Mouse (Mus musculus): ENCODE measurements around the gene Vrk2.

DNA sequence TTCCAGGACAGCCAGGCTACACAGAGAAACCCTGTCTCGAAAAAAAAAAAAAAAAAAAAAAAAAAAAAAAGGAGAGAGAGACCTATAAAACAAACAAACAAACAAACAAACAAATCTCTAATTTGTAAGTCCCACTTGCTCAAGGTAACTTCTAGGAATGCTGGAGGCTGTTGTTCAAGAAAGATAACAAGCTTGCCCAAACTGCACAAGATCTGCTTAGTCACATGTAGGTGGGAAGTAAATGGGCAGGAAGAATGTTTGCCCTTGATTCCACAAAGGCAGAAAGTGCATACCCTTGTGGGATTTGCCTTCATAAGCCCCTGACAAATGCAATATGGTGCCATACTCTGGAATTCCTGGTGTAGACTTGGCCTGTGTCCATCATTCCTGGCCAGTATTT lies 688 bp upstream of the Vrk2 start:
- no peak for TF ChIP-seq POLR2A (IDR thresholded peaks at IDR 0.05; ENCODE audit: low read depth, low read length)
- TF ChIP-seq SMC3 (IDR thresholded peaks at IDR 0.05; ENCODE audit: low read depth, low read length), result no peak
- no peak for TF ChIP-seq JUN (IDR thresholded peaks at IDR 0.05; ENCODE audit: insufficient read depth, low read depth, low read length)
- TF ChIP-seq CTCF (conservative IDR thresholded peaks at IDR 0.05 in 1 of 2, IDR thresholded peaks at IDR 0.05 in 1 of 2; ENCODE audit: low read depth in 2 of 2, low read length in 2 of 2), result no peak
- no peak for TF ChIP-seq CHD2 (IDR thresholded peaks at IDR 0.05; ENCODE audit: low read length)
- TF ChIP-seq MAFK (IDR thresholded peaks at IDR 0.05; ENCODE audit: insufficient replicate concordance, low read length), result no peak
- no peak for TF ChIP-seq ETS1 (conservative IDR thresholded peaks at IDR 0.05; ENCODE audit: low read depth, low read length)
- no peak for TF ChIP-seq E2F4 (IDR thresholded peaks at IDR 0.05; ENCODE audit: insufficient replicate concordance, low read depth, low read length)

All from CH12.LX (cell line).